Mouse (Mus musculus): ENCODE data around the gene Gm21988.

Gm21988 gene

DNA sequence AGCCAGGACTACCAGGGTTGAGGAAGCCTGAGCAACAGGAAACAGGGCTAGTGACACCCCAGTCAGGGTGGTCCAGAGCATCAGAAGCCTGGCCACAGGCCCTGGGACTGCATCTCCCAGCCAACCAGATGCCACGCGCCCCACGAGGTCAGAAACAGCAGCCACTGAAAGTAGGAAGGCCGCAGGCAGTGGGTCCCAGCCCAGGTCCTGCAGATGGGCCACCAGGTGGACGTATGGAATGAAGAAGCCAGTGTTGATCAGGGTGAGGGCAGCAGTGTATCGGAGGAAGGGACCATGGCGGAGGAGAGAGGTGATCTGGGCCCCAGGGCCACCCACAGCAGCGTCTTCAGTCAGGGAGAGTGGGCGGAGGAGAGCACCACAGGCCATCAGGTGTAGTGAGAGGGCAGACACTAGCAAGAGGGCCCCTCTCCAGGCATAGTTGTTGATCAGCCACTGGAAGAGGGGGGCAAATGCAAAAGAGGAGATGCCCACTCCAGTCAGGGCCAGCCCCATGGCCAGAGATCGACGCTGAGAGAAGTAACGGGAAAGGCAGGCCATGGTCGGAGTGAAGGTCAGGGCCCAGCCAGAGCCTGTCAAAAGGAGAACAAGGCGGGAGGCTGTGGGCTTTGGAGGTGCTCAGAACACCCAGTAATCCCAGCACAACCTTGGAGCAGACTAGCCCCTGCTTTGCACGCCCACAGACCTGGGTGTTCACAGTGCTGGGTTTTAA is 20.7 kb downstream of the Gm21988 start:
- no peak for DNase-seq (ENCODE audit: extremely low read depth, low read depth)

DNA sequence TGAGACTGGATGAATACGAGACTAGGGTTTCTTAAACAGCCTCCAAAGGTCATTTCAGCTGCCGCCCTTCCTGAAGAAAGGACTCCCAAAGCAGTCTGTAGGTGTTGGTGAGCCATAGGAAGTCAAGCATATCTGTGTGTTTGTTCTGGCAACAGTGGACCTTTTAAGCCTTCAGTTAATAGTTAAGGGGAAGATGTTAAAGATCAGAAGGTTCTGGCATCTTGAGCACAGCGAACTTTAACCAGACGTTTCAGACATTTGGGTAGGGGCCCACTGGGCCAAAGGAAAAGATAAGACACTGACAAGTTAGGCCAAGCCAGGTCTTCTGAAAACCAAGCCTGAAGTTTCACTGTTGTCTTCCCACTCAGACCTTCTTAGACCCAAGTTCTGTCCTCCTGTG is 21.6 kb downstream of the Gm21988 start:
- no peak for DNase-seq (ENCODE audit: extremely low read depth, low read depth)

DNA sequence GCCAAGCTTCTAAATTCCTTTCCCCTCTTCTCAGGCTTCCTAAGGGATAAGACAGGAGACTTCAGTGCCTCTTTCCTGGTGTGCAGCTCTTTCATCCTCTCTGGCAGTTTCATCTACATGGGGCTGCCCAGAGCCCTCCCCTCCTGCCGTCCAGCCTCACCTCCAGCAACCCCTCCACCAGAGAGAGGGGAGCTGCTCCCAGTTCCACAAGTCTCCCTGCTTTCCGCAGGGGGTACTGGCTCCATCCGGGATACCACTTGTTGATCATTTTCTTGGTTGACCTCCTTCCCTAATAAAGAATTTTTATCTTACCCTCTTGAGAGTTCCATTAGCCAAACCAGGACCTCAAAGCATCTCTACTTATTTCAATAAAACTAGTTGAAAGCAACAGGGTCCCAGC is 23.5 kb downstream of the Gm21988 start:
- DNase-seq (ENCODE audit: extremely low read depth, low read depth), result no peak

DNA sequence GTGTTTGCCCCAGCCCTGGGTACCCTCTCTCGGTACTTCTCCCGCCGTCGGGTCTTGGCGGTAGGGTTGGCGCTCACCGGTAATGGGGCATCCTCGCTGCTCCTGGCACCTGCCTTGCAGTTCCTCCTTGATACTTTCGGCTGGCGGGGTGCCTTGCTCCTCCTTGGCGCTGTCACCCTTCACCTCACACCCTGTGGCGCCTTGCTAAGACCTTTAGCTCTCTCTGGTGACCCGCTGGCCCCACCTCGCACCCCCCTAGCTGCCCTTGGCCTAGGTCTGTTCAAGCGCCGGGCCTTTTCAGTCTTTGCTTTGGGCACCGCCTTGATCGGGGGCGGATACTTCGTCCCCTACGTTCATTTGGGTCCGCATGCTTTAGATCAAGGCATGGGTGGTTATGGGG is 24.3 kb downstream of the Gm21988 start:
- no peak for DNase-seq (ENCODE audit: extremely low read depth, low read depth)

DNA sequence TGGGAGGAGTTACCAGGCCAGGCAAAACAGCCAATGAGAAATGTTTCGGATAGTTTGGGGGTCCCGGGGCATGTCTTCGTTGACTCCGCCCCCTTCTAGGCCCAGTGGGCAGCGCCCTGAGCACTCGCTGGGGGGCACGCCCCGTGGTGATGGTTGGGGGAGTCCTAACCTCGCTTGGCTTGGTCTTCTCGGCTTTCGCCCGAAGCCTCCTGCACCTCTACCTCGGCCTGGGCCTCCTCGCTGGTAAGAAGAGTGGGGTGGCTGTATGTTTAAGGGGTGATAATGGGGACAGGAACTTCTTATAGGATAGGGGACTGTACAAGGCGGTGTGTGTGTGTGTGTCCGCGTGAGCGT is 24.8 kb downstream of the Gm21988 start:
- DNase-seq (ENCODE audit: extremely low read depth, low read depth), result no peak

DNA sequence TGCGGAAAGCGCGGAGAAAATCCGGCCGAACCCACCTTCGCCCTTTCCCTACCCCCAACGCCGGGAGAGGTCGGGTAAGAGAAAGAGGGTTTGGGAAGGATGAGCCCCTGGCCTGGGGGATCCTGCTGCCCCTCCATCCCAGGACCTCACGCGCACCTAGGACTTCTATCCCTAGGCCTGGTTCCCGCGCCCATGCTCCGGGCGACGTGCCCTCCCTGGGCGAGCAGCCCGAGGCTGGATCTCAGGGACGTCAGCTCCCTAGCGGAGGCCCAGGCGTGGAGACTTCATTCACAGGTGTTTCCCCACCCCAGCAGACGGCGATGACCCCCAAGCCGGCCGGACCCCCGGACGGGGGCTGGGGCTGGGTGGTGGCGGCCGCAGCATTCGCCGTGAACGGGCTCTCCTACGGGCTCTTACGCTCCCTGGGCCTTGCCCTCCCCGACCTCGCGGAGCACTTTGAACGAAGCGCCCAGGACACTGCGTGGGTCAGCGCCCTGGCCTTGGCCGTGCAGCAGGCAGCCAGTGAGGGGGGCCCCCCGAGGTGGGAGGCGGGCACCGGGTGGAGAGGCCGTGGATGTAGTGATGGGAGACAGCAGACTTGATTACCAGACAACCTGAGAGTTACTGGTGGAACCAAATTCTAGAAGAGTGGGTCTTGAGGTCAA is 25.3 kb downstream of the Gm21988 start:
- no peak for DNase-seq (ENCODE audit: extremely low read depth, low read depth)

DNA sequence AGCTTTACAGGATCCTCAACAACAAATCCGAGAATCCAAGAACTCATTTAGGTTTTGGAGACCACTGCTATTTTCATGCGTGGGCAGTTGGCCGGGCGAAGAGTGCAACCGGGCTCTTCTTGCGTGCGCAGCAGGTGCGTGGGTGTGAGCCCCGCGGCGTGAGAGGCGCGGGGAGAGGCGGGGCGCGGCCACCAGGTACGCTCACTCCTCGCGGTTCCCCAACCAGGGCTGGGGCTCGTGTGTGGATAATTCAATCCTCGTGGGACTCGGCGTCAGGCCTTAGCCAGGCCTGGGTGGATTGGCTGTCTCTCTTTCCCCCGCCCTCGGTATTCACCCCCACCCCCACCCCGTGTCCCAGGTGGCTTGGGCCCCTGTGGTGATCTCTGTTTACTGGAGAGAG is 25.9 kb downstream of the Gm21988 start:
- no peak for DNase-seq (ENCODE audit: extremely low read depth, low read depth)

DNA sequence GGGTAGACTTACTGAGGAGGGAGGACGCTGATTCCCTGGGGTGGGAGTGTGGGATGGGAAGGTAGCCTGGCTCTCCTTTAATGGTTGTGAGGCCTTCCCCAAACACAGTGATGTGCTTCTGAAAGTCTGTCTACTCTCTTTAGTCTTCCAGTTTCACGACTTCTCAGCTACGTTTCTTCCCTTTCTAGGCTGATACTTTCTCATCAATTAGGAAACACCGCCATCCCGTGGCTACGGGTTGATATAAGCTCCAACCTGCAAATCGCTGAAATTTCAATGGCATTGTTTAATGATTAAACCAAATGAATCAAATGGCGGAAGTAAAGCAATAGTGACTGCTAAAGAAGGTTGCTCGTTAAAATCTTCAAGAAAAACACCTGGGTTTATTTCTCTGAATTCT is 26.7 kb downstream of the Gm21988 start:
- peak; percentile 57 for DNase-seq (ENCODE audit: extremely low read depth, low read depth)

DNA sequence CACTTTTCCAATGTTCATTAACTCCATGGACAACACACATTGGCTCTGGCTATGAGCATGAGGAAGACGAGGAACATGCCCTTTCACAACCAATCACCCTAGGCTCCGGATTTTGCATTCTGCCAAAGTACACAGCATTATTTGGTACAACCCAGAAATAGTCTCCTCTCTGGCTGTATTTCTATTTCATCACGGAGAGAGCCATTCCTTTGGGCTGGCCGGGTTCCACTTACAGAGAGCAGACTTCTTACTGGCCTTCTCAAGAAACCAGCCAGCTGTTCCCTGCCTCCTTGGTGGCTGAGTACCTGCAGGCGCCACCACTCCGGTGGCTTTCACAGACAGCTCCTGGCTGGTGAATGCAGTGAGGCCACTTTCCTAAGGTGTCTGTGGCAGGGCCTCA is 27.2 kb downstream of the Gm21988 start, which contains the start of gene Slc16a11:
Gene Slc16a11 (plus strand): TSS at position 330 of the 400 bp plus-strand sequence.
- DNase-seq (ENCODE audit: extremely low read depth, low read depth), result no peak

DNA sequence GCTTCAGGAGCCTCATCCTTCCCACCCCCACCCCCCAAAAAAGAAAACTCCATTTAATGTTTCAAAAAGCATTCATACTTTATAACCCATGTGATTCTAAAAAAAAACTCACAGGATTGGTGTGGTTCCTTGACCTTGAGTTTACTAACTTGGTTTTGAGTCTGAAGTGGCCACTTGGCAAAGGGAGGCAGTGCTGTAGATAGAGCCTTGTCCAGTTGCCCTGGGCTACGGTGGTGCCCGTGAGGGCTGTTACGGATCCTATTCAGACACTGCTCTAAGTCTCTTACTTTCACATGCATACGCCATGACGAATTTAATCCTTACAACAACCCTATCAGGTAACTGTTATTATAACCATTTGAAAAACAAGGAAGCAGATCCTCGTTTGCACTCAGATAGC is 27.7 kb downstream of the Gm21988 start:
- no peak for DNase-seq (ENCODE audit: extremely low read depth, low read depth)

DNA sequence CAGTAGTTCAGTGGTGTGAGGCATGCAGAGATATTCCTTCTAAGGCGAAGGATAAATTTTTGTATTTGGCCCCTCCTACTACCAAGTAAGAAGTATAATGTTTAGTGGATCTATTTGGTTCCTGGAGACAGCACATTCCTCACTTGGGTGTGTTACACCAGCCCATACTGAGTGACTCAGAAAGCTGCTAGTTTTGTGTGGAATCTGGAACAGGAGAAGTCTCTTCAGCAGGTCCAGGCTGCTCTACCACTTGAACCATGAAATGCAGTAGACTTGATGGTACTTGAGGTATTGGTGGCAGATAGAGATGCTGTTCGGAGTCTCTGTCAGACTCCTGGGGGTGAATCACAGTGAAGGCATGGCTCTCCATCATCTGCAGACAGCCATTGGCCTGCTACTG is 28.9 kb downstream of the Gm21988 start:
- DNase-seq (ENCODE audit: extremely low read depth, low read depth), result no peak

DNA sequence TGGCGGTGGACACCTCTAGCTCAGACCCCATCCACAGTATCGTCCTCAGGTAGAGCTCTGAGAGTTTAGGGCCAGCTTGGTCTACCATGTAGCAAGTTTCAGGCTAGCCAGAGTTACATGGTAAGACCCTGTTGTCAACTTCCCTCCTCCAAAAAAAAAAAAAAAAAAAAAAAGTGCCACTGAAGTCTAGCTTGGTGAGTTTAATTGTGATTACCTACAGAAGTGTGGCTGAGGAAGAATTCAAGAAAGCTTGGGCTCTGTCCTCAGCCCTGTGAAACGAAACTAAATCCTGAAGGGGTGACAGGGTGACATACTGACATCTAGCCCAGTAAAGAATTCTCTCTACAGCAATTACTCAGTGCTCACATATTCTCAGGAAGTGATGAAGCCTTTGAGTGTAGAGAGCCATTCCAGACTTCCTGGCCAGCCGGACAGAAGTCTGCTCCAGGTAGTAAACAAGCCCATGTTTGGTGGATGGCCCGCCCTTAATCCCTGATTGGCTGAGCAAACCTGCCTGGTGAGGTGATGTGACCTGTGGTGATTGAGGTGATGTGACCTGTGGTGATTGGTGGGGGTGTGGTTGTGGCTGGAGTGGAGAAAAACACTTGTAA is 30.7 kb downstream of the Gm21988 start:
- no peak for DNase-seq (ENCODE audit: extremely low read depth, low read depth)

DNA sequence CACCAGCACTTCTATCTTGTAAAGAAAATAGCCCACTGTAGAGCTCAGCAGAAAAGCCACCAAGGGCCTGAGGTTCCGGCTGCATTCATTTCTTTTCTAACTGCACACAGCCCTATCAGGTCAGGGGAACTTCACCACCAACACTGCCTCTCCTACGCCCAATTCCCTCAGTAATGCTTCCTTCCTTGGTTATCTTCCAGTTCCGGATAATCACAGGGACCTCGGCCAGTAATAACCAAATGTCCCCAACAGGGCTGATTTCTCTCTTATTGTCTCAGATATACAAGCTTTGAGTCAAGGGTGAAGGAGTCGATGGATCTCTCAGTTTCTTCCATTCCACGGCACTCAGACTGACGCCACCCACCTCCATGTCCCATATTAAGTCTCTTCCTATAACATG is 32.3 kb downstream of the Gm21988 start:
- DNase-seq (ENCODE audit: extremely low read depth, low read depth), result no peak

DNA sequence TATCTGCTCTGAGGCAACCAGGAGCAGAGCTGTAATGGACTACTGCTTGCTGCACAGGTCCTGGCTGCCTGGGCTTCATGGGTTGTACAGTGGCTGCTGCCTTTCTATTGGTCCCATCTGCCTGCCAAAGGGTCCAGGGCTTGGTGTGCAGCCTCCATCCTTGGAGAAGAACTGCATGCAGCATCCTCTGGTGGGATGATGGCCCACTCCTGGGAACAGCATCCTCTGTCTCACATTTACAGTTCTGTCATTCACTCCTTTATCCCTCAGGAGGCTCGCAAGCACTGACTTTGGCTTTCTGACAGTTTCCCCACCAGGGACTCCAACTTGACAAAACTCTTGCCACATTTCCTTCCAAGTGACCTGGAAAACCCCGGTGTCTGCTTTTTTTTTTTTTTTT is 32.8 kb downstream of the Gm21988 start:
- no peak for DNase-seq (ENCODE audit: extremely low read depth, low read depth)

DNA sequence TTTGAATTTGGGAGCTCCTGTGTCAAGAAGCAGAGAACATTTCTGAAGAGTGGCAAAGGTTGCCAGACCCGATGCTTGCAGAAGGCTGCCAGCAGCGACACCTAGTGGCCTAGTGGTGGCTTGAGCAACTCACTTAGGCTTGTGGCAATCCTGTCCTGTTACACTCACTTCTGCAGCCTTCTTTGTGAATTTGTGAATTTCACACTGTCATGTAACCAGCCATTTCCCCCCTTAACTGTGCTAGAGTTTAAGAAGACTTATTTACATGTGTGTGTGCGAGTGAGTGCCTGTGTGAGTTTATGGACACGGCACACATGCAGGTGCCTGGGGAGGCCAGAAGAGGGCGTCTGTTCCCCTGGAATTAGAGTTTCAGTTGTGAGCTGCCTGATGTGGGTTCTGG is 37.9 kb downstream of the Gm21988 start:
- peak; percentile 50 for DNase-seq (ENCODE audit: extremely low read depth, low read depth)

DNA sequence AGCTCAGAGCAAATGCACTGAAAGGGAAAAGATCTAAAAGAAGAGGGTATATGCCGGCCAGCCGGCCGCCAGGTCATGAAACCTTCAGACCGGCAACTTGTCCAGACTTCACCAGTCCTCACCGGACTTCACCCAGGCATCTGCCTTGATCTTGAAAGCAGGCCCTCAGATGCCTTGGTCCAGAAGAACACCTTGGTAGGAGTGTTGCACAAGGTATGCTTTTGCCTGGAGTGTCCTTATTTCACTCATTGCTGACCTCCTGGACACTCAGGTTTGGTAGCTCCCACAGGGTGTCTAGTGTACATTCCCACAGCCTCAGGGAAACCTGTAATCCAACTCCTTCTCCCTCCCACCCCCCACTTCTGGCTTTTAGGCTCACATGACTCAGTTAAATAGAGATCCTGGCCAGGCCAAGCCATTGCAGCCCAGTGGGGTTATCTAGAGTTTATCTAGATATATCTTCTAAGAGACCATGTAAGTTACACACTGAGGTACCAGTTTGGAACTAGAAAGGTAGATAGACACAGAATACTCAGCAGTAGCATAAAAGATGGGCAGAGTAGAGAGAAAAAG is 39.5 kb downstream of the Gm21988 start:
- no peak for DNase-seq (ENCODE audit: extremely low read depth, low read depth)

DNA sequence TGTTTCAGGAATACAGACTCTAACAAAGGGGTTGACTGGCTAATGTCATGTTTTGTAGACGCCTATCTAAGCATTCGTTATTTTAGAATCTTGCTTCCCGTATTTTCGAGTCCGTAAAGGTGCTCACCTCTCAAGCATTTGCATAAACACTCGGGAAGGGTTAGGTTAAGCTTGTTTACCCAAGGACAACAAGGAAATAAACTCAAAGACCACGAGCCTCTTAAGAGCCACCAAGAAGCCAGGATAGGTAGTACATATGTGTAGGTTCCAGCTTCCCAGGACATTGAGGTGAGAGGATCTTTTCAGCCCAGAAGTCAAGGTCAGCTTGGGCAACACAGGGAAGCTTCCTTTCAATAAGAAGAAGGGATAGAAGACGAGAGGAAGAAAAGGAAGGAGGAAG is 40.5 kb downstream of the Gm21988 start:
- DNase-seq (ENCODE audit: extremely low read depth, low read depth), result no peak

DNA sequence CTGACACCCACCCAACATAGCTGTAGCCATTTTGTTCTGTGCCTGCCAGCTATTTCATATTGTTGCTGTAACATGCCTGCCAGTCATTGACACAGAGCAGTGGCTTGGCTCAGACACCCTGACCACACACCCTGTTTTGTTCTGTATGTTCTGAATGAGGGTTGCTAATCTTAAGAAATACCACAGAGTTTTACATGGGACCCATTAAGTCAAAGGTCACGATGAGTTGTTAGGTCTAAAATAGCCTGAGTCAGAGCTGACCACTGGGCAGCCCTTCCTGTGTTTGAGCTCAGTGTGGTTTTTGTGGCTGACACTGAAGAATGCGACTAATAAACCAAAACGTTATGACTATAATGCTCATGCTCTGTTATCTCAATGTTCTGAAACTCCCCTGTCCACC is 41.3 kb downstream of the Gm21988 start:
- DNase-seq (ENCODE audit: extremely low read depth, low read depth), result no peak

DNA sequence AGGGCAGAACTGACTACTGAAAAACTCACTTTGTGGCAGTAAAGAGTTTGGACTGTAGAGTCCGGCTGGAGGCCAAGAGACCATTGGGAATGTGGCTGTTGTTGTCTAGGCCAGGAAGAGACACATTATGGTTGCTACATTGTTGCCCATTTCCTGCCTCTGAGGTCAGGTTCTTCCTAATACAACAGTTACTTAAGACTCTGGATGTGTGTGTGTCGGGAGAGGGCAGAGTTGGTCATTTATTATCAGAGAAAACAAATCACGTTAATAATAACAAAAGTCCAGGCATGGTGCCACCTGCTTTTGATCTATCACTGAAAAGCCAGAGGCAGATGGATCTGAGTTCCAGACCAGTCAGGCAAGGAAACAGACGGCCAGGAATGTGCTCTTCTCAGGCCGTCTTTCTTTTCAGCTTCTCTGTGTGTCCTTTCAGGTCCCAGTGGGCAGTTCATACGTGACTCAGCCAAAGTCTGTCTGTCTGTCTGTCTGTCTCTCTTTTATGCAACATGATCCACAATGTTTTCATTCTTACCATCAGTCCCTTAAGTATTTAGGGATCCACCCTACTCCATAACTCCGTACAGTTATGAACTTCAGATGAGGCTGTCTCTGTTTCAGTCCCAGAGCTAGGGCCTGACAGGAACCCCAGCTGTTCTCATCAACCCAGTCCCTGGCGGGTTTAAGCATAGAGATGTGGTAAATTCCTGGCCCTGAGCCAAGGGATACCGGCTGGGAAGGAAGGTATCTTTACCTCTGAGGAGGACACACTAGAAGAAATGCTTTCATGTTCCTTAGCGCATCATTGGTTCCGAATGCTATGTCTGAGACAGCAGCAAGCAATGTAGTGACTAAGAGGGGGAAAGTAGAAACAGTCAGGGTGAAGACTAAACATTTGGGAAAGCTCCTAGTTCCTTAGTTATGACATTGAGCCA is 46.0 kb downstream of the Gm21988 start:
- no peak for DNase-seq (ENCODE audit: extremely low read depth, low read depth)

DNA sequence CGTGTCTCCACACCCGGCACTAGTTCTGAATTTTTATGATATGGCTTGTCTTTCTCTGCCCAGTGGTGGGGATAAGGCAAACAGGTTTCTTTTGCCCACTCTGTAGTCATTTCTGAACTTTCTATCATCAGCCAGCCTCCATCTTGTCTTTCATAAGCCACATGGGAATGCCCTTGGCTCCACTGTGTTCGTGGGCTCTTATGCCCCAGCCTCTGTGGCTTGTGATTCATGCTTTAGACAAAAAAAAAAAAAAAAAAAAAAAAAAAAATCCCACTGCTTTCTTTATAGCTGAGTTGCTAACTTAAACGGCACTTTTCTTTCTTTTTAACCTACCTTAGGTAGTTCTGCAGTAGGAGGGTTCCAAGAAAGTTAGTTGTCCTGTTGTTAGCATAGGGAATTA is 47.5 kb downstream of the Gm21988 start:
- DNase-seq (ENCODE audit: extremely low read depth, low read depth), result no peak

DNA sequence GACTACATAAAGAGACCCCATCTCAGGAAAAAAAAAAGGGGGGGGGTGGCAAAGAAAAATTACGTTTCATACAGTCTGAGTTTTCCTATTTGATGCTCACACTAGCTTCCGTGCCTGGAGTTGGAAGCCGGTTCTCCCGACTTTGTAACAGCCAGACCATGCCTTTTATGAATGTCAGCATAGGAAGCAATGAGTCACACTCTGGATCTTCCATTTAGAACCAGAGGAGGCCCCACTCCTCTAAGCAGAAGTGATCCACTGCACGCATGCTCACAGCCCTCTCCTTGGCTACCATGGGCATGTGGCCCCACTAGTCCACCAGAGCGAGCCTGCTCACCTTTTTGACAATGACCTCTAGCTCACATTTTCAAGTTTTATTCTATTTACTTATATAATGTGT is 48.4 kb downstream of the Gm21988 start:
- DNase-seq (ENCODE audit: extremely low read depth, low read depth), result no peak

Measured in MEL-GATA-1-ER (cell line).